Mouse (Mus musculus) c-Kit-negative CD71-positive TER-119-positive erythroid progenitor cells, embryonic 14.5 days (primary cell): ENCODE measurements at regions not wholly inside any gene's neighbourhood (a gene's known extent, or its start where the extent isn't known, plus 50 kb on each side); places are given as distances from the start of the nearest gene placed in this dataset.

Source experiments
- DNase-seq: peaks from one replicate; pipeline ENCODE4 v3.0.0-alpha.2; 2013; ENCODE audit warnings: low read depth, low spot score

- DNase-seq: no peak
Observed at GRCm38 (mm10) chr16:78156876-78157232, 144.4 kb upstream of the Cxadr start.

DNA sequence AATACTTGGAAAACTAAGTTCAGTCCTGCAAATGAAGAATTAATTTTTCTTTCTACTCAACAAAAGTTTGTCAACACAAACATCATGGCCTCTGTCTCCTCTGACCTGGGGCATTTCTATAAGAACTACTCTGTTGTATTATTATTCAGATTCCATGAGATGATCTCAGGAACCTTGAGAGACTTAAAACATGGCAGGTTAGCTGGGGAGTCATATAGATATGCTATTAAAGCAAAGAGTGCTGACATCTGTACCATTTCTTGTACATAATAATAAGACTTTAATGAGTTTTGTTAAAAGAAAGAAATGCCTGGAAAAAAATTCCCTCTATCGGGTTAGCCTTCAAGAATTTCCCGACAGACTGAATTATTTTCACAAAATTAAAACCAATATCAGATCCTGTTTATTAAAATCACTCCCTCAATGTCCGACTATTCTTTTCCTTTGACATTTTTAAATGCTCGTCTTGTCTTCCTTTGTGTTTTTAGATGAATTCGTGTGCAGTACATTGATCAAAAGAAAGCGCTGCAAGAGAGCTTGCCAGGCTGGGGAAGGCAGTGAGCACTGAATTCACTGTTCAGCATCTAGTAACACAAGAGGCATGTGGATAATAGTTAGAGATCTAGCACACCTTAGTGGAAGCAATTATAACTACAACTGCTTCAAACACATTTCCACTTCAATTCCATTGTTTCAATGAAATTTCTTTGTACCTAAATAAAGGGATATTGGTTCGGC is 145.0 kb upstream of the Cxadr start:
- no peak for DNase-seq

DNA sequence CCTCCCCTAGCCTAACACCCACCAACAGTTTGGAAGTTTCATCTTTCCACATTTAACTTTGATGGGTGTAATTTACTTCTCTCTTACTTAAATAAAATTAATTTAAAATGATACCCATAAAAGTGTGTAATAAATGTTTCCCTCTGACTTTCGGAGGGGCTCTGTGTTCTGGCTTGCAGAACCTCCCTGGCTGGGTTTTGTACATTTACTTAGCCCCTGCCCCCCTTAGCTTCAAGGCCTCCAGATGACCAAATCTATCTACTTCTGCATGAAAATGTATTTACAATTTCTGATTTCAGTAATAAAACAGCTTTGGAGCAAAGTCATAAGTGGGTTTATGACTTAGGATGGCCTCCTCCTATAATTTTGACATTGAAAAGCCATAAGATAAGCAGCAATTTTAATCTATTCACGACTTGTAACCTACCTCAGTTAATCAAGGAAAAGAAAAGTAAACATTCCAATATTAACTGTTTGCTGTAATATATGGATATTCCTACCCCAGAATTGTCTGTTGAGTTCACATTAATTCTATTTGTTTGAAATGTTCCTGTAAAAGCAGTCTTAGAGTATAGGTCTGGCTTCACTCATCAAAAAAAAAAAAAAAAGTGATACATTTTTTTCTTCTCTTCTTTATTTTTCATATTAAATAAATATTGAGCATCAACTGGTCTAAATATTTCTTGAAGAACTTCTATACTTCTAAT is 147.2 kb upstream of the Cxadr start:
- DNase-seq: no peak

DNA sequence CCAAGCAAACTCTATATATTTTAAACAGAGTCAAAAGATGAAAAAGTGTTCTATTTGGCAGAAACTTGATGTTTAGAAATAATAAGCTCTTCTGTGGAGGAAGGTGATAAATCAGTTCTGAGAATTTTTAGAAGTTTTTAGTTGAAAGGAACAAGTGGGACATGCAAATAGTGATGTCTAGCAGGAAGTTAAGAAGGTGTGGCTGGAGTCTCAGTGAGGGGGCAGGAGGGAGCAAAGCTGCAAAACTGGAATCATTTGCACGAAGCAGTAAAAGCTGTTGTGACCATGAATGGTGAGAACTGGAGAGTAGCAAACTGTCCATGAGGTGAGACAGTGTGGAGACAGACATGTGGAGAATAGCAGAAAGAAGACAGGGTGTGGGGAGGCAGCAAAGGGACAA is 157.1 kb upstream of the Cxadr start:
- no peak for DNase-seq

GRCm38 (mm10) chr16:78135501-78135900 is 165.8 kb upstream of the Cxadr start:
- DNase-seq: no peak

- DNase-seq: no peak
Observed at GRCm38 (mm10) chr16:78134531-78134930, 166.8 kb upstream of the Cxadr start.

DNA sequence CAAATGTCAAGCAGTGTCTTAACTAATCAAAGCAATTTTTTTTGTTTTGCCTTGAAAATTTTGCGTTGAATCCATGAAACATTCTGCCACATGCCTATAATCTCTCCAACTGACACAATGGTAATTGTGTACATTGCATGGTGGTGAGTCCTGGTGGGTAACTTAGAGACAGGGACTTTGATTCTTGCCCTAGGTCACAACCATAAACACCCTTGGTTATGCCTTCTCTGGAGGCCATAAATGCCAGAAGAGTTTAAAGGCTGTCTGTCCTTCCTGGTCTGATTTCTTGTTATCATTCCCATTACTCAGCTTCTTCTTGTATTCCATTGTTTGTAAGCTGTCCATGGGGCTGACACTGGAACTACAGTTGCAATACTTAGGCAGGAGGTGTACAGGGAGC is 179.6 kb upstream of the Cxadr start:
- no peak for DNase-seq

GRCm38 (mm10) chr16:78120346-78120899 is 180.9 kb upstream of the Cxadr start:
- no peak for DNase-seq

DNA sequence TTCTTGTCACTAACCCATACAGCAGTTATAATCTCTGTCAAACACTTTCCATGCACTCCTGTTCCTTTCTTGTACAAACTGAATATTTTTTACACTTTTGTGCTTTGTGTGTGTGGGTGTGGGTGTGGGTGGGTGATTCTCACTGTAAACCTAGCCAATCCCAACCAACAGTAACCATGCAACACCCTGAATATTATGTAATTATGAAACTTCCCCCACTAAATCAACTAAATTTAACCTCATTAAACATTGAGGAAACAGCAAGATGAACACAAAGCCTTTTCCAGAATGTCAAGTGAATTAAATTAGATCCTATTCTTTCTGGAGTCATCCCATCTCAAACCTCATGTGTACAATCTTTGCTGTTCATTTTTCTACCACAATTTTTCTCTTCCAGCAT is 197.0 kb upstream of the Cxadr start:
- DNase-seq: no peak

DNA sequence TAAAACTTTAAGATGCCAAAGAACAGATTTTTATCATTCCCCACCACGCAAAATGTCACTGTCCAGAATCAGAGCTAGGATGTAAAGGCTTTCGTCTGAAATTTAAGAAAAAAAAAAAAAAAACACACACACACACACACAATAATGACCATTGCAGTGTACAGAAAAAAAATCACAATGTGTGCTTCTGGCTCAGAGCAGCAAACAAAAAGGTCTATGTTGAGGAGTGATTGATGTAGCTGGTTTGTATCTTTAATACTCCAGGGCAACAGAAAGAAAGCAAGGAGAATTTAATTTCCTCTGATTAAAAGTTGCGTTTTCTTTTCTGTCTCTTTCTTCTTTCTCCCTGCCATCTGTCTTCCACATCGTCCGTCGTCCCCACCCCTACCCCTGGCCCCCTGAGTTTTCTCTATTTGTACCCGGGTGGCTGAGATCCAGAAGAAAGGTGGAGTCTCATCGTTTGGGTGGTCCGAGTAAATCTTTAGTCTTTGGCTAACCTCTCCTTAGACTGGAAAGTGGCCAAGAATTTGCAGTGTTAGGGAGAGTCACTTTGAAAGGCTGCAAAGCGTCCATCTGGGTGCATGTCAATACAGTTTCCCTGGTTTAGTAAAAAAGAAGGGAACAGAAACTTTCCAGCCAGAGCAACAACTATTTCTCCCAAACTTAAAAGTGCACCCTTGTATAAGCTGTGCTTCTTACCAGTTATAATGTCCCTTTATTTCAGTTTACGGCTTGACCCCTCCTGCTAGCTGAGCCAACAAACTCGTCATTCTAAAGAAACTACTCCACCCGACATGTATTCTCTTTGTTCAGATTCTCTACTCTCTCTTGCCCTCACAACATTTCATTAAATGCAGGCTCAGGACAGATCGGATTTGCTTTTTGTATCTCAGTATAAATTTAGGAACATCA is 199.6 kb upstream of the Cxadr start:
- no peak for DNase-seq

DNA sequence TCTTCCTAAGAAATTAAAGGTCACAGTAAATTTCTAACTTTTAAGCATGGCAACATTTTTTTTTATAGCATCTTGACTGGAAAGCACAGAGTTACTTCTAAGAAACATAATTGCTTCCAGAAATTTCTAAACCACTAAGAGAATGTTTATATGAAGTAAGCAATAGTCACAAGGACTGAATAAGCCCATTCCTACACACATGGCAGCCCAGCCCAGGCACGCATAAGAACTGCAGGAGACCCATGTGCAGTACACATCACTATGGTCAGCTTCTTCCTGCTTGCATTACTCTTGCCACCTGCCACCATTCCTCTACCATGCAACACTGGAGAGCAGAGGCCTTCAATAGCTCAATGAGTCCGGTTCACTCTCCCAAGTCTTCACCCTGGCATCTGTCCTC is 201.4 kb upstream of the Cxadr start:
- no peak for DNase-seq

- DNase-seq: no peak
Observed at GRCm38 (mm10) chr16:78099114-78099513, 202.2 kb upstream of the Cxadr start.

GRCm38 (mm10) chr16:78098555-78098954 is 202.7 kb upstream of the Cxadr start:
- no peak for DNase-seq

DNA sequence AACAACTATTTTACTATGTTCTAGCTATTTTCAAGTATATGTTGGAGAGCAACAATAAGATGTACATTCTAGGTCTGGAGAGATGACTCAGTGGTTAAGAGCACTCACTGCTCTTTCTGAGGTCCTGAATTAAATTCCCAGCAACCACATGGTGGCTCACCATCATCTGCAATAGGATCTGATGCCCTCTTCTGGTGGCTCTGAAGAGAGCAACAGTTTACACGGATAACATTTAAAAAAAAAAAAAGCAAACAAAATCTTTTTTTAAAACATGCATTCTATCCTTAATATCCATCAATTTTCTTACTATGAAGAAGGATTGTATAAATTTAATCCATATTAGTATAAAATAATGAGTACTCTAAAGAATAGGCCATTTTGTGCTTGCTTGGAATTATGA is 204.7 kb upstream of the Cxadr start:
- DNase-seq: no peak

DNA sequence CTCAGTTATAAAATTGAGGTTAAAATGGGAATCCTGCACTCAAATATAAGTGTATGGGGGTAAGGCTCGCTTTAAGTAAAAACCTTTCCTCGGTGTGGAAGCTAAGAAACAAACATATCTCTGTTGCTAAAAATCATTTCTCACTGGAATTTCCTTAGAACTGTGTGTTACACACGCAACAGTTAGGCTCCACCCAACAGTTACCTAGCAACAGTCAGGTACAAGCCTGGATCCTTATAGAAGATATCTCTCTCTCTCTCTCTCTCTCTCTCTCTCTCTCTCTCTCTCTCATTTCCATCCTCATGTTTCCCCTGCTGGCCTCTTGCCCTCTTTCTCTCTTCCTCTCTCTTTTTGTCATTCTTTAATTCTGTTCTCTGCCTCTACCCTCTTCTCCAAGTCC is 211.1 kb upstream of the Cxadr start:
- no peak for DNase-seq

GRCm38 (mm10) chr16:78067532-78068118 is 233.7 kb upstream of the Cxadr start:
- no peak for DNase-seq

- no peak for DNase-seq
Observed at GRCm38 (mm10) chr16:78060516-78060915, 240.8 kb upstream of the Cxadr start.

DNA sequence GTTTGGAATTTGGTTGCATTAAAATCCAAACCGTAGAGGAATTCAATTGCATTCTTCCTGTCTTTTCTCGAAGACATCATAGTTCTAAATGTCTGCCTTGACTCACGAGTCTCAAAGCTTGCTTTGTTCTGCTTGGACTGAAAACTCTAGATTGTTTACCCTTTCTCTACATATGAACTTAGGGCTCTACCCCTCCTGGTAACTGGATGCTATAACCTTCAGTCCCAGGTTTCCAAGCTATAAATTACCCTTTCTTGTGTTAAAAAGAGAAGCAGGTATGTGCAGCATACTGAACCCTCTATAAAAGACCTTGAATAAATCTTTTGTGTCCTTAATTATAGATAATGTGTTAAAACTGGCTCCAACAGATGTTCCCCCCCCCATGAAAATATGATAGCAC is 243.7 kb upstream of the Cxadr start:
- DNase-seq: no peak

GRCm38 (mm10) chr16:78052133-78052532 is 249.2 kb upstream of the Cxadr start:
- no peak for DNase-seq

DNA sequence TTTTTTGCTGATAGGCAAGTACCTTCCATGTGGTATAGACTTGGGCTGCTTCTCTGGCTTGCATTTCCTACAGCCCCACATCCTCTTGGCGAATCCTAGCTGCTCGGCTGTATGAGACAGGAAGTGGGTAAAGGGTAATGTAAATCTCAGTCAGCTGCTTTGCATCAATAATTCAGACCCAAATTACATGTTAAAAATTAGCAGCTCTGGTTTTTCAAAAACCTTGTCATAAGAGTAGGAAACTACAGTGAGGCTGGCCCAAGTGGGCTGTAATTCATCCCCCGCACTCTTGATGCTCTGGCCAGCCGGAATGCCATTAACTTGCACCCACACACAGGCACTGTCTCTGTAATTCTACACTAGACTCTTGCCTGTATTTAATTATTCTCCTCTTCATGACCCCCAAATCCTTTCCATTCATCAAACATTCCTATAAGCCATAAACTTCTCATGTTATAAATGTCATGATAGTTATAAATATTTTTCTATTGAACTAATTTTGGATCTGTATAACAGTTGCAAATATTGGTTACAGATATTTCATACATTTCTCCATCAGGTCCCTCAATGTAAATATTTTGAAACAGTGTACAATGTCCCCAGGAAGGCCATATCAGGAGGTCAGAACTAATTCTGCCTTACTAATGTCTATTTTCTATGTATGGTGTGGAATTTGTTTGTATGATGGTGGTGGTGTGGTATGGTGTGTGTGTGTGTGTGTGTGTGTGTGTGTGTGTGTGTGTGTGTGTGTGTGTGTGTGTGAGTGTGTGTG is 261.0 kb upstream of the Cxadr start:
- DNase-seq: no peak
